Mouse (Mus musculus) kidney, postnatal 0 days (tissue): ENCODE results near the gene Slc4a1ap. TPM values are rescaled to one million over a fixed set of nuclear protein-coding genes. Genes with fewer than 3 reads are reported as not detected.

ENCODE experiments used
- ATAC-seq: fragments of 200-750 bp; cut with Nextera tagmentation; replicated peaks from 2 replicates; pipeline ENCODE4 v1.8.0; 2017; ENCODE audit warnings: low read depth, moderate number of reproducible peaks, moderate TSS enrichment, moderate library complexity; ENCODE audit not compliant: low FRiP score
- DNase-seq: peaks from one replicate; pipeline ENCODE4 v3.0.0-alpha.2; 2016; ENCODE audit warnings: low spot score
- H3K27ac ChIP-seq: fragments of 300-500 bp; sonication (generic); 2 replicates; pipeline ENCODE4 v1.5.1; 2014; ENCODE audit warnings: mild to moderate bottlenecking
- H3K27me3 ChIP-seq: fragments of 300-500 bp; sonication (generic); 2 replicates; pipeline ENCODE4 v1.6.1; 2014; ENCODE audit warnings: low read length, mixed read lengths; ENCODE audit not compliant: insufficient read depth
- H3K36me3 ChIP-seq: fragments of 300-500 bp; sonication (generic); 2 replicates; pipeline ENCODE4 v1.6.1; 2014; ENCODE audit warnings: low read length, mixed read lengths; ENCODE audit not compliant: insufficient read depth
- H3K4me1 ChIP-seq: fragments of 300-500 bp; sonication (generic); replicated peaks from 2 replicates; pipeline ENCODE4 v1.6.1; 2014; ENCODE audit warnings: antibody characterized with exemption, low read length, mixed read lengths; ENCODE audit not compliant: insufficient read depth
- H3K4me2 ChIP-seq: fragments of 300-500 bp; sonication (generic); 2 replicates; pipeline ENCODE4 v1.6.1; 2014; ENCODE audit warnings: mild to moderate bottlenecking, low read length, moderate library complexity, mixed read lengths
- H3K4me3 ChIP-seq: fragments of 300-500 bp; sonication (generic); replicated peaks from 2 replicates; pipeline ENCODE4 v1.5.1; 2014; ENCODE audit warnings: low read depth, low read length
- H3K9ac ChIP-seq: fragments of 300-500 bp; sonication (generic); 2 replicates; pipeline ENCODE4 v1.6.1; 2014; ENCODE audit warnings: low read depth, low read length
- H3K9me3 ChIP-seq: fragments of 300-500 bp; sonication (generic); replicated peaks from 2 replicates; pipeline ENCODE4 v1.6.1; 2016; ENCODE audit warnings: low read length, inconsistent platforms, mixed read lengths
- CTCF ChIP-seq: IDR thresholded peaks from 2 replicates; pipeline ENCODE4 v1.5.1; 2016; ENCODE audit warnings: antibody characterized with exemption, low read depth, mild to moderate bottlenecking, moderate library complexity
- WGBS: fragments of 180-500 bp; shearing (Covaris S2); extraction: QIAGEN DNeasy Blood & Tissue Kit; methylation state at CpG from one replicate; pipeline ENCODE4 v1.1.7; 2014; 5-methylcytosine and 5-hydroxymethylcytosine counted together
- polyA plus RNA-seq: library from polyadenylated mRNA; unstranded; fragments of >200 nt; fragmentation: Nextera tagmentation; extraction: Ambion mirVana; gene quantifications from 2 replicates; pipeline ENCODE4 v1.2.1, GENCODE M21; 2015

Slc4a1ap gene
- polyA plus RNA-seq, 1 experiment from 2014 or later, result 18.6 TPM

- Histone ChIP-seq H3K9ac (no peak overlapping the region), H3K4me2 (no peak overlapping the region), H3K36me3 (peaks cover 36% of the 10 kb centered on the region), H3K4me3 (no peak overlapping the region), H3K27ac (no peak overlapping the region), H3K4me1 (peaks cover 14% of the 10 kb centered on the region), H3K9me3 (no peaks in the 10 kb centered on the region), H3K27me3 (no peaks in the 10 kb centered on the region)
- ATAC-seq (no peak), DNase-seq (no peak)
- TF ChIP-seq CTCF, result peak; percentile 15; the same call in 1 of the 2 replicates
- WGBS, result 52% methylated on average over 2 of the region's 2 CpGs
These were observed 1.8 kb downstream of the Slc4a1ap start for GRCm38 (mm10) chr5:31528560-31528959.

- no peaks in the 10 kb centered on the region for H3K9me3 ChIP-seq
- 87% methylated on average over 2 of the region's 2 CpGs for WGBS
- DNase-seq, result no peak
These were observed 8.4 kb downstream of the Slc4a1ap start for GRCm38 (mm10) chr5:31535228-31535627.

GRCm38 (mm10) chr5:31559401-31559800 lies 32.6 kb downstream of the Slc4a1ap start:
- H3K4me2 ChIP-seq, result no peak overlapping the region
- H3K27ac ChIP-seq, result no peak overlapping the region
- H3K9ac ChIP-seq, result no peak overlapping the region
- no peak for TF ChIP-seq CTCF
- no peaks in the 10 kb centered on the region for H3K27me3 ChIP-seq
- no peaks in the 10 kb centered on the region for H3K9me3 ChIP-seq
- H3K4me3 ChIP-seq, result no peak overlapping the region
- no peak for DNase-seq
- 47% methylated on average over 1 of the region's 1 CpGs for WGBS
- H3K4me1 ChIP-seq, result 0 out of 2 replicates have a peak, but pooled peaks cover 3% of the 10 kb centered on the region
- no peak for ATAC-seq
- peaks cover 19% of the 10 kb centered on the region; the same call in 1 of the 2 replicates for H3K36me3 ChIP-seq

More at GRCm38 (mm10) chr5:31535228-31535627, 8.4 kb downstream of the Slc4a1ap start:
- Histone ChIP-seq H3K4me3 (no peak overlapping the region), H3K27ac (no peak overlapping the region), H3K36me3 (peaks cover 46% of the 10 kb centered on the region), H3K9ac (no peak overlapping the region), H3K27me3 (no peaks in the 10 kb centered on the region), H3K4me2 (no peak overlapping the region), H3K4me1 (no peaks in the 10 kb centered on the region)
- no peak for ATAC-seq
- TF ChIP-seq CTCF, result no peak

- no peak overlapping the region for H3K4me2 ChIP-seq
- no peak overlapping the region for H3K27ac ChIP-seq
- no peak overlapping the region for H3K4me3 ChIP-seq
- H3K9me3 ChIP-seq, result no peaks in the 10 kb centered on the region
- H3K27me3 ChIP-seq, result no peaks in the 10 kb centered on the region
- no peak for DNase-seq
- no peak for TF ChIP-seq CTCF
- H3K9ac ChIP-seq, result no peak overlapping the region
- WGBS, result 98% methylated on average over 2 of the region's 2 CpGs
- H3K4me1 ChIP-seq, result 0 out of 2 replicates have a peak, but pooled peaks cover 3% of the 10 kb centered on the region
- no peak for ATAC-seq
- H3K36me3 ChIP-seq, result 0 out of 2 replicates have a peak, but pooled peaks cover 17% of the 10 kb centered on the region
These were observed 33.6 kb downstream of the Slc4a1ap start for GRCm38 (mm10) chr5:31560352-31560751.

- Histone ChIP-seq H3K9me3 (no peaks in the 10 kb centered on the region), H3K27ac (peak overlapping the region; percentile 60), H3K27me3 (no peaks in the 10 kb centered on the region), H3K4me3 (no peak overlapping the region), H3K9ac (no peak overlapping the region), H3K36me3 (0 out of 2 replicates have a peak, but pooled peaks cover 11% of the 10 kb centered on the region), H3K4me1 (0 out of 2 replicates have a peak, but pooled peaks cover 3% of the 10 kb centered on the region), H3K4me2 (no peak overlapping the region)
- ATAC-seq (no peak), DNase-seq (peak; percentile 70)
- TF ChIP-seq CTCF, result no peak
- WGBS, result 57% methylated on average over 7 of the region's 7 CpGs
These were observed 35.4 kb downstream of the Slc4a1ap start for GRCm38 (mm10) chr5:31562036-31562666.

- no peaks in the 10 kb centered on the region for H3K9me3 ChIP-seq
- ATAC-seq (peak; percentile 41), DNase-seq (peak; percentile 95)
- no peak overlapping the region for H3K4me2 ChIP-seq
- 0 out of 2 replicates have a peak, but pooled peaks cover 3% of the 10 kb centered on the region for H3K4me1 ChIP-seq
- 6% methylated on average over 6 of the region's 6 CpGs for WGBS
- 0 out of 2 replicates have a peak, but pooled peaks cover 8% of the 10 kb centered on the region for H3K36me3 ChIP-seq
- no peaks in the 10 kb centered on the region for H3K27me3 ChIP-seq
- peak; percentile 100 for TF ChIP-seq CTCF
- H3K27ac ChIP-seq, result no peak overlapping the region
- H3K9ac ChIP-seq, result no peak overlapping the region
- no peak overlapping the region for H3K4me3 ChIP-seq
These were observed 36.7 kb downstream of the Slc4a1ap start for GRCm38 (mm10) chr5:31563496-31563895.
